Mouse (Mus musculus) stomach, embryonic 16.5 days (tissue): ENCODE measurements around the gene Rasef. TPM values are rescaled to one million over a fixed set of nuclear protein-coding genes. Genes with fewer than 3 reads are reported as not detected.

ENCODE experiments used
- ATAC-seq: fragments of 200-750 bp; cut with Nextera tagmentation; 2 replicates; pipeline ENCODE4 v1.8.0; 2017; ENCODE audit warnings: moderate number of reproducible peaks, moderate TSS enrichment; ENCODE audit not compliant: insufficient read depth, low FRiP score
- H3K27ac ChIP-seq: fragments of 300-500 bp; sonication (generic); 2 replicates; pipeline ENCODE4 v1.5.1; 2014; ENCODE audit warnings: low read length
- H3K27me3 ChIP-seq: fragments of 300-500 bp; sonication (generic); 2 replicates; pipeline ENCODE4 v1.6.1; 2014; ENCODE audit warnings: low read length, control low read depth, mixed read lengths; ENCODE audit not compliant: control insufficient read depth, insufficient read depth
- H3K36me3 ChIP-seq: fragments of 300-500 bp; sonication (generic); 2 replicates; pipeline ENCODE4 v1.6.1; 2014; ENCODE audit warnings: low read length; ENCODE audit not compliant: control insufficient read depth, insufficient read depth
- H3K4me1 ChIP-seq: fragments of 300-500 bp; sonication (generic); 2 replicates; pipeline ENCODE4 v1.6.1; 2014; ENCODE audit warnings: low read length, control low read depth, mixed read lengths; ENCODE audit not compliant: control insufficient read depth, insufficient read depth
- H3K4me2 ChIP-seq: fragments of 300-500 bp; sonication (generic); 2 replicates; pipeline ENCODE4 v1.6.1; 2014; ENCODE audit warnings: low read depth, low read length, mixed read lengths
- H3K4me3 ChIP-seq: fragments of 300-500 bp; sonication (generic); replicated peaks from 2 replicates; pipeline ENCODE4 v1.5.1; 2014; ENCODE audit warnings: mild to moderate bottlenecking, low read length
- H3K9ac ChIP-seq: fragments of 300-500 bp; sonication (generic); 2 replicates; pipeline ENCODE4 v1.6.1; 2014; ENCODE audit warnings: low read length
- H3K9me3 ChIP-seq: fragments of 300-500 bp; sonication (generic); replicated peaks from 2 replicates; pipeline ENCODE4 v1.6.1; 2016; ENCODE audit warnings: low read length, control low read depth; ENCODE audit not compliant: control insufficient read depth
- WGBS: fragments of 180-500 bp; shearing (Covaris S2); extraction: QIAGEN DNeasy Blood & Tissue Kit; methylation state at CpG from one replicate; pipeline ENCODE4 v1.1.7; 2014; 5-methylcytosine and 5-hydroxymethylcytosine counted together
- polyA plus RNA-seq: library from polyadenylated mRNA; unstranded; fragments of >200 nt; fragmentation: Nextera tagmentation; extraction: Ambion mirVana; gene quantifications from 2 replicates; pipeline ENCODE4 v1.2.1, GENCODE M21; 2015

Gene Rasef
- polyA plus RNA-seq: 9.8 and 10.8 TPM in 2 replicates

- peak; percentile 94 for ATAC-seq
- Histone ChIP-seq H3K27ac (peak within 1 kb of the TSS; percentile 72), H3K4me1 (0 out of 2 replicates have a peak, but pooled peaks cover 5% of the 10 kb centered on the region), H3K9ac (peak within 1 kb of the TSS; percentile 76), H3K36me3 (no peaks in the 10 kb centered on the region), H3K9me3 (no peaks in the 10 kb centered on the region), H3K4me3 (peak within 1 kb of the TSS; percentile 60), H3K27me3 (no peaks in the 10 kb centered on the region), H3K4me2 (peak within 1 kb of the TSS; percentile 94)
- WGBS: 3% methylated on average over 87 of the region's 87 CpGs
Observed at GRCm38 (mm10) chr4:73790260-73791185, at the start of gene Rasef. Gene Rasef, minus strand, starts transcription at chr4:73790994.

- no peak for ATAC-seq
Observed at GRCm38 (mm10) chr4:73826587-73826986, 35.8 kb upstream of the Rasef start.

GRCm38 (mm10) chr4:73791186-73791540 lies 369 bp upstream of the Rasef start:
- ATAC-seq: no peak
- Histone ChIP-seq H3K4me2 (peak overlapping the region; percentile 94), H3K27me3 (no peaks in the 10 kb centered on the region), H3K9ac (peak overlapping the region; percentile 76), H3K4me3 (peak overlapping the region; percentile 60), H3K9me3 (no peaks in the 10 kb centered on the region), H3K4me1 (0 out of 2 replicates have a peak, but pooled peaks cover 5% of the 10 kb centered on the region), H3K36me3 (no peaks in the 10 kb centered on the region), H3K27ac (0 out of 2 replicates have a peak overlapping the region, but pooled peaks have one; percentile 46)
- 20% methylated on average over 3 of the region's 3 CpGs for WGBS

More at GRCm38 (mm10) chr4:73826587-73826986, 35.8 kb upstream of the Rasef start:
- no peaks in the 10 kb centered on the region for H3K4me1 ChIP-seq
- H3K9me3 ChIP-seq: no peaks in the 10 kb centered on the region
- no peak overlapping the region for H3K27ac ChIP-seq
- H3K9ac ChIP-seq: no peak overlapping the region
- no peaks in the 10 kb centered on the region for H3K27me3 ChIP-seq
- no peak overlapping the region for H3K4me3 ChIP-seq
- WGBS: 58% methylated on average over 3 of the region's 3 CpGs
- no peaks in the 10 kb centered on the region for H3K36me3 ChIP-seq
- H3K4me2 ChIP-seq: no peak overlapping the region

- 0 out of 2 replicates have a peak, but pooled peaks cover 5% of the 10 kb centered on the region for H3K4me1 ChIP-seq
- no peaks in the 10 kb centered on the region for H3K27me3 ChIP-seq
- H3K27ac ChIP-seq: peak overlapping the region; percentile 55; the same call in 1 of the 2 replicates
- H3K4me3 ChIP-seq: peak overlapping the region; percentile 60
- peak overlapping the region; percentile 38 for H3K4me2 ChIP-seq
- no peaks in the 10 kb centered on the region for H3K36me3 ChIP-seq
- no peaks in the 10 kb centered on the region for H3K9me3 ChIP-seq
- WGBS: 43% methylated on average over 6 of the region's 6 CpGs
- peak; percentile 27; the same call in 1 of the 2 replicates for ATAC-seq
- H3K9ac ChIP-seq: 0 out of 2 replicates have a peak overlapping the region, but pooled peaks have one; percentile 16
Observed at GRCm38 (mm10) chr4:73789534-73789933, 1.3 kb downstream of the Rasef start.

GRCm38 (mm10) chr4:73788076-73788730 lies 2.6 kb downstream of the Rasef start:
- Histone ChIP-seq H3K4me2 (no peak overlapping the region), H3K4me3 (no peak overlapping the region), H3K4me1 (0 out of 2 replicates have a peak, but pooled peaks cover 5% of the 10 kb centered on the region), H3K27me3 (no peaks in the 10 kb centered on the region), H3K9ac (no peak overlapping the region), H3K9me3 (no peaks in the 10 kb centered on the region), H3K27ac (no peak overlapping the region), H3K36me3 (no peaks in the 10 kb centered on the region)
- WGBS: 79% methylated on average over 7 of the region's 7 CpGs
- ATAC-seq: no peak

GRCm38 (mm10) chr4:73784147-73784546 lies 6.6 kb downstream of the Rasef start:
- no peaks in the 10 kb centered on the region for H3K36me3 ChIP-seq
- no peak overlapping the region for H3K4me3 ChIP-seq
- H3K4me2 ChIP-seq: no peak overlapping the region
- H3K9ac ChIP-seq: no peak overlapping the region
- H3K27ac ChIP-seq: no peak overlapping the region
- 73% methylated on average over 1 of the region's 1 CpGs for WGBS
- H3K4me1 ChIP-seq: no peaks in the 10 kb centered on the region
- H3K9me3 ChIP-seq: no peaks in the 10 kb centered on the region
- no peaks in the 10 kb centered on the region for H3K27me3 ChIP-seq
- no peak for ATAC-seq

GRCm38 (mm10) chr4:73781061-73781460 lies 9.7 kb downstream of the Rasef start:
- 84% methylated on average over 3 of the region's 3 CpGs for WGBS
- ATAC-seq: no peak
- Histone ChIP-seq H3K4me1 (no peaks in the 10 kb centered on the region), H3K36me3 (no peaks in the 10 kb centered on the region), H3K4me2 (no peak overlapping the region), H3K9me3 (no peaks in the 10 kb centered on the region), H3K9ac (no peak overlapping the region), H3K4me3 (no peak overlapping the region), H3K27ac (no peak overlapping the region), H3K27me3 (no peaks in the 10 kb centered on the region)

- Histone ChIP-seq H3K27ac (no peak overlapping the region), H3K4me1 (no peaks in the 10 kb centered on the region), H3K36me3 (no peaks in the 10 kb centered on the region), H3K9ac (no peak overlapping the region), H3K4me3 (no peak overlapping the region), H3K9me3 (no peaks in the 10 kb centered on the region), H3K27me3 (no peaks in the 10 kb centered on the region), H3K4me2 (no peak overlapping the region)
- ATAC-seq: no peak
- WGBS: 79% methylated on average over 2 of the region's 2 CpGs
Observed at GRCm38 (mm10) chr4:73775266-73775665, 15.5 kb downstream of the Rasef start.
